Mouse (Mus musculus) stomach, postnatal 0 days (tissue): Measurements from ENCODE around the gene Cacna1a. TPM values are rescaled to one million over a fixed set of nuclear protein-coding genes. Genes with fewer than 3 reads are reported as not detected.

Experiments used
- ATAC-seq: fragments of 200-750 bp; cut with Nextera tagmentation; 2 replicates; pipeline ENCODE4 v1.8.0; 2017; ENCODE audit not compliant: low FRiP score, low TSS enrichment
- DNase-seq: peaks from one replicate; pipeline ENCODE4 v3.0.0-alpha.2; 2016; ENCODE audit warnings: low spot score
- H3K27ac ChIP-seq: fragments of 300-500 bp; sonication (generic); replicated peaks from 2 replicates; pipeline ENCODE4 v1.5.1; 2014; ENCODE audit warnings: mild to moderate bottlenecking, control low read depth
- H3K27me3 ChIP-seq: fragments of 300-500 bp; sonication (generic); 2 replicates; pipeline ENCODE4 v1.6.1; 2014; ENCODE audit warnings: low read length; ENCODE audit not compliant: control insufficient read depth, insufficient read depth
- H3K36me3 ChIP-seq: fragments of 300-500 bp; sonication (generic); 2 replicates; pipeline ENCODE4 v1.6.1; 2014; ENCODE audit warnings: low read length, mixed read lengths; ENCODE audit not compliant: control insufficient read depth, insufficient read depth
- H3K4me1 ChIP-seq: fragments of 300-500 bp; sonication (generic); replicated peaks from 2 replicates; pipeline ENCODE4 v1.6.1; 2014; ENCODE audit warnings: antibody characterized with exemption; ENCODE audit not compliant: control insufficient read depth, insufficient read depth
- H3K4me2 ChIP-seq: fragments of 300-500 bp; sonication (generic); replicated peaks from 2 replicates; pipeline ENCODE4 v1.6.1; 2014; ENCODE audit warnings: low read depth, mild to moderate bottlenecking, control low read depth, moderate library complexity
- H3K4me3 ChIP-seq: fragments of 300-500 bp; sonication (generic); 2 replicates; pipeline ENCODE4 v1.5.1; 2014; ENCODE audit warnings: low read depth, low read length, control low read depth
- H3K9ac ChIP-seq: fragments of 300-500 bp; sonication (generic); 2 replicates; pipeline ENCODE4 v1.6.1; 2014; ENCODE audit warnings: mild to moderate bottlenecking, low read length, control low read depth, mixed read lengths
- H3K9me3 ChIP-seq: fragments of 300-500 bp; sonication (generic); 2 replicates; pipeline ENCODE4 v1.6.1; 2016; ENCODE audit warnings: low read length; ENCODE audit not compliant: control insufficient read depth
- CTCF ChIP-seq: IDR thresholded peaks from 2 replicates; pipeline ENCODE4 v1.5.1; 2016; ENCODE audit warnings: antibody characterized with exemption, low read depth, mild to moderate bottlenecking, moderate library complexity
- EP300 ChIP-seq: optimal IDR thresholded peaks from 2 replicates; pipeline ENCODE3; 2016; ENCODE audit warnings: antibody characterized with exemption
- WGBS: fragments of 180-500 bp; shearing (Covaris S2); extraction: QIAGEN DNeasy Blood & Tissue Kit; methylation state at CpG from one replicate; pipeline ENCODE4 v1.1.7; 2014; 5-methylcytosine and 5-hydroxymethylcytosine counted together
- polyA plus RNA-seq: library from polyadenylated mRNA; unstranded; fragments of >200 nt; fragmentation: Nextera tagmentation; extraction: Ambion mirVana; gene quantifications from 2 replicates; pipeline ENCODE4 v1.2.1, GENCODE M21; 2015

The Cacna1a gene
- polyA plus RNA-seq = 2.6 and 2.9 TPM in 2 replicates

- H3K27me3 ChIP-seq = no peaks in the 10 kb centered on the region
- H3K9ac ChIP-seq = no peak within 1 kb of the TSS
- H3K27ac ChIP-seq = no peak within 1 kb of the TSS
- H3K4me2 ChIP-seq = no peak within 1 kb of the TSS
- H3K4me3 ChIP-seq = no peak within 1 kb of the TSS
- DNase-seq = no peak
- 0 out of 2 replicates have a peak, but pooled peaks cover 2% of the 10 kb centered on the region for H3K4me1 ChIP-seq
- 48% methylated on average over 3 of the region's 3 CpGs for WGBS
- H3K9me3 ChIP-seq = no peaks in the 10 kb centered on the region
- no peak for TF ChIP-seq EP300
- no peak for TF ChIP-seq CTCF
- ATAC-seq = no peak
- no peaks in the 10 kb centered on the region for H3K36me3 ChIP-seq
Observed at GRCm38 (mm10) chr8:84388275-84388674, at the start of gene Cacna1a. Gene Cacna1a, plus strand, starts transcription at chr8:84388440.

GRCm38 (mm10) chr8:84338493-84338892, 49.7 kb upstream of the Cacna1a start:
- 10% methylated on average over 17 of the region's 17 CpGs for WGBS
- no peak for DNase-seq
- no peak overlapping the region for H3K27ac ChIP-seq
- H3K4me1 ChIP-seq = no peaks in the 10 kb centered on the region
- no peak overlapping the region for H3K4me3 ChIP-seq
- H3K36me3 ChIP-seq = no peaks in the 10 kb centered on the region
- no peaks in the 10 kb centered on the region for H3K9me3 ChIP-seq
- ATAC-seq = no peak
- H3K9ac ChIP-seq = no peak overlapping the region
- H3K27me3 ChIP-seq = no peaks in the 10 kb centered on the region
- TF ChIP-seq CTCF (no peak), EP300 (no peak)
- H3K4me2 ChIP-seq = peak overlapping the region; percentile 31; the same call in 1 of the 2 replicates

DNA sequence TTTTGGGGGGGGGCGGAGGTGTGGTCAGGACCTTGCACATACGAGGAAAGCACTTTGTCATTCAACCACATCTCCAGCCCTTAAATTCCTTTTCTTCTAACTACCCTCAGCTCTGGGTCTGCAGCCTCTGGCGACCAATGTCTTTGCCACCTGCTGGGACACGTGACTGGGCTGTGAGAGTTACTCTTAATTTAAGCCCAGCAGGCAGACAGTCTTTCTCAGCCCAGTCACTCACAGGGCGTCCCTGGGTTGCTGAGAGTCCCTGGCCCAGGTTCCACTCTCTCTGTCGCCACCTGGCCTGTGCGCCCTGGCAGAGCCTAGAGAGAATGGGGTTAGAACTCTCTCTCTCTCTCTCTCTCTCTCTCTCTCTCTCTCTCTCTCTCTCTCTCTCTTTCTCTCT, 48.9 kb upstream of the Cacna1a start:
- H3K4me2 ChIP-seq = no peak overlapping the region
- no peaks in the 10 kb centered on the region for H3K27me3 ChIP-seq
- no peaks in the 10 kb centered on the region for H3K4me1 ChIP-seq
- H3K9me3 ChIP-seq = no peaks in the 10 kb centered on the region
- DNase-seq = no peak
- TF ChIP-seq CTCF (no peak), EP300 (no peak)
- H3K36me3 ChIP-seq = no peaks in the 10 kb centered on the region
- no peak overlapping the region for H3K4me3 ChIP-seq
- H3K9ac ChIP-seq = no peak overlapping the region
- ATAC-seq = no peak
- 12% methylated on average over 7 of the region's 7 CpGs for WGBS
- H3K27ac ChIP-seq = no peak overlapping the region

- Histone ChIP-seq H3K27ac (no peak overlapping the region), H3K9me3 (no peaks in the 10 kb centered on the region), H3K27me3 (no peaks in the 10 kb centered on the region), H3K4me2 (no peak overlapping the region), H3K36me3 (no peaks in the 10 kb centered on the region), H3K4me3 (no peak overlapping the region), H3K9ac (no peak overlapping the region), H3K4me1 (no peaks in the 10 kb centered on the region)
- WGBS = 56% methylated on average over 4 of the region's 4 CpGs
- no peak for TF ChIP-seq CTCF
- no peak for TF ChIP-seq EP300
- no peak for ATAC-seq
- no peak for DNase-seq
Observed at GRCm38 (mm10) chr8:84339867-84340266, 48.4 kb upstream of the Cacna1a start.

- no peak overlapping the region for H3K4me3 ChIP-seq
- H3K36me3 ChIP-seq = no peaks in the 10 kb centered on the region
- WGBS = 9% methylated on average over 2 of the region's 2 CpGs
- DNase-seq (no peak), ATAC-seq (no peak)
- H3K9ac ChIP-seq = no peak overlapping the region
- TF ChIP-seq CTCF (no peak), EP300 (no peak)
- no peaks in the 10 kb centered on the region for H3K9me3 ChIP-seq
- H3K4me1 ChIP-seq = no peaks in the 10 kb centered on the region
- no peak overlapping the region for H3K4me2 ChIP-seq
- no peak overlapping the region for H3K27ac ChIP-seq
- H3K27me3 ChIP-seq = no peaks in the 10 kb centered on the region
Observed at GRCm38 (mm10) chr8:84340671-84341070, 47.6 kb upstream of the Cacna1a start.

- no peaks in the 10 kb centered on the region for H3K27me3 ChIP-seq
- H3K4me1 ChIP-seq = no peaks in the 10 kb centered on the region
- no peak overlapping the region for H3K27ac ChIP-seq
- TF ChIP-seq EP300 (no peak), CTCF (no peak)
- 71% methylated on average over 7 of the region's 7 CpGs for WGBS
- no peaks in the 10 kb centered on the region for H3K36me3 ChIP-seq
- no peak overlapping the region for H3K4me3 ChIP-seq
- H3K4me2 ChIP-seq = no peak overlapping the region
- no peak for DNase-seq
- no peaks in the 10 kb centered on the region for H3K9me3 ChIP-seq
- H3K9ac ChIP-seq = no peak overlapping the region
- ATAC-seq = no peak
Observed at GRCm38 (mm10) chr8:84345493-84345892, 42.7 kb upstream of the Cacna1a start.
